Mouse (Mus musculus) lung, embryonic 14.5 days (tissue): ENCODE measurements at regions not wholly inside any gene's neighbourhood (a gene's known extent, or its start where the extent isn't known, plus 50 kb on each side); places are given as distances from the start of the nearest gene placed in this dataset.

Source experiments
- ATAC-seq: fragments of 200-750 bp; cut with Nextera tagmentation; 2 replicates; pipeline ENCODE4 v1.8.0; 2017; ENCODE audit warnings: mild to moderate bottlenecking, moderate TSS enrichment, moderate library complexity; ENCODE audit not compliant: insufficient read depth
- DNase-seq: peaks from one replicate; pipeline ENCODE4 v3.0.0-alpha.2; 2015
- H3K27ac ChIP-seq: fragments of 300-500 bp; sonication (generic); 2 replicates; pipeline ENCODE4 v1.5.1; 2014; ENCODE audit warnings: low read depth, mild to moderate bottlenecking, moderate library complexity
- H3K27me3 ChIP-seq: fragments of 300-500 bp; sonication (generic); 2 replicates; pipeline ENCODE4 v1.6.1; 2014; ENCODE audit warnings: low read length, control low read depth; ENCODE audit not compliant: insufficient read depth
- H3K36me3 ChIP-seq: fragments of 300-500 bp; sonication (generic); 2 replicates; pipeline ENCODE4 v1.6.1; 2014; ENCODE audit warnings: control low read depth; ENCODE audit not compliant: insufficient read depth
- H3K4me1 ChIP-seq: fragments of 300-500 bp; sonication (generic); 2 replicates; pipeline ENCODE4 v1.6.1; 2014; ENCODE audit warnings: antibody characterized with exemption, control low read depth; ENCODE audit not compliant: insufficient read depth
- H3K4me2 ChIP-seq: fragments of 300-500 bp; sonication (generic); 2 replicates; pipeline ENCODE4 v1.6.1; 2014; ENCODE audit warnings: mild to moderate bottlenecking
- H3K4me3 ChIP-seq: fragments of 300-500 bp; sonication (generic); 2 replicates; pipeline ENCODE4 v1.5.1; 2014; ENCODE audit warnings: low read depth, low read length
- H3K9ac ChIP-seq: fragments of 300-500 bp; sonication (generic); 2 replicates; pipeline ENCODE4 v1.6.1; 2014
- H3K9me3 ChIP-seq: fragments of 300-500 bp; sonication (generic); 2 replicates; pipeline ENCODE4 v1.6.1; 2016; ENCODE audit warnings: low read depth, low read length, control low read depth
- CTCF ChIP-seq: IDR thresholded peaks from 2 replicates; pipeline ENCODE4 v1.5.1; 2016; ENCODE audit warnings: antibody characterized with exemption, low read depth
- WGBS: fragments of 180-500 bp; shearing (Covaris S2); extraction: QIAGEN DNeasy Blood & Tissue Kit; methylation state at CpG from one replicate; pipeline ENCODE4 v1.1.7; 2014; 5-methylcytosine and 5-hydroxymethylcytosine counted together

DNA sequence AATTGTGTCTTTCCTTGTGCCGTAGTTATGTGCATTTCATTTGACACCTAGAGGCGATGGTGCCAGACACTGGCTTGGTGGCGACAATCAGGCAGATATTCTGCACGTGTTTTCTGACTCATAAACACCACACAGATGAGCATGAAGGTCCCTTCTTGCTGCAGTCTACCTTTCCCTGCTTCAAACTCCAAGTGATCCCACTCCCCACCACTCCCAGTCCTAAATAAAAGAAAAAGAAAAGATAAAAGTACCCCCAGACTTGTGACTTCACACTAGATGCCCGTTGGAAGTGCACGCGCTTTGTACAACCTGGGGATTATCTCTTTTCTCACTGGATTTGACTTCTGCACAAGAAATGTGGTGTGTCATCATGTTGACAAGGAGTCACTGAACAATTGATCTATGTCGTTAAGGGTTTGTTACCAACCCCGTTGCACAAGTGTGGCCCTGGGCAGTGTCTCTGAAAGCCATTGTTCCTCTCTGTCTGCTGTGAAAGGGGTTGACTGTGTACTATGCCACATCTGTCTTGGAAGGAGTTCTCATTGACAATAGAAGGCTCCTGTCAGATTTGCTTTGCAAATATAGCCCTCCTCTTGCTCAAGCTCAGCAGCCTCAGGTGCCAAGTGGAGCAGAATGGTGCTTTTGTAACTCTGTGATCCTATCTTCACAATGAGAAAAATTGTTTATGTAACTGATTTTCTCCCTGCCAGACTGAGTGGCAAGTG is 140.1 kb downstream of the Ppp4r2 start:
- Histone ChIP-seq H3K27ac (no peak overlapping the region), H3K27me3 (no peaks in the 10 kb centered on the region), H3K9me3 (no peaks in the 10 kb centered on the region), H3K4me1 (peaks cover 14% of the 10 kb centered on the region), H3K4me3 (no peak overlapping the region), H3K4me2 (no peak overlapping the region), H3K9ac (no peak overlapping the region), H3K36me3 (no peaks in the 10 kb centered on the region)
- ATAC-seq (no peak), DNase-seq (no peak)
- no peak for TF ChIP-seq CTCF
- WGBS, result 78% methylated on average over 9 of the region's 9 CpGs

DNA sequence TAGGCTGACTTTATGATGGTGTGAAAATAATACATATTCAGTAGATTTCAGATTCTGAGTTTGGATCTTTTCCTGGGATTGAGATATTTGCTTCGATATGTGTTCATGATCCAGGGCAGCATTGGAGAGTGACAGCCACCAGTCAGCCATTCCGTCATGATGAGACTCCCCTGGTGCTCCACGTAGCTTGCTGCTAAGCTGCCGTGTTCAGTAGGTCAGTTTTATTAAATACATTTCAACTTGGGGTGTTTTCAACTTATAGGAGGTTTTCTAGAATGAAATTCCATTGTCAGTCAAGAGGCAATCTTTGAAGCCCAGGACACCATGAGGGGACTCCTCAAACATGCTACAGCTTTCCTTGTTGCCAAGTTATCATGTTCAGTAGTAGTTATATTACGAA is 141.3 kb downstream of the Ppp4r2 start:
- Histone ChIP-seq H3K4me2 (no peak overlapping the region), H3K27ac (no peak overlapping the region), H3K9me3 (no peaks in the 10 kb centered on the region), H3K4me3 (no peak overlapping the region), H3K4me1 (peaks cover 14% of the 10 kb centered on the region), H3K9ac (no peak overlapping the region), H3K27me3 (no peaks in the 10 kb centered on the region), H3K36me3 (no peaks in the 10 kb centered on the region)
- 91% methylated on average over 5 of the region's 5 CpGs for WGBS
- ATAC-seq, result no peak
- DNase-seq, result no peak
- TF ChIP-seq CTCF, result no peak

DNA sequence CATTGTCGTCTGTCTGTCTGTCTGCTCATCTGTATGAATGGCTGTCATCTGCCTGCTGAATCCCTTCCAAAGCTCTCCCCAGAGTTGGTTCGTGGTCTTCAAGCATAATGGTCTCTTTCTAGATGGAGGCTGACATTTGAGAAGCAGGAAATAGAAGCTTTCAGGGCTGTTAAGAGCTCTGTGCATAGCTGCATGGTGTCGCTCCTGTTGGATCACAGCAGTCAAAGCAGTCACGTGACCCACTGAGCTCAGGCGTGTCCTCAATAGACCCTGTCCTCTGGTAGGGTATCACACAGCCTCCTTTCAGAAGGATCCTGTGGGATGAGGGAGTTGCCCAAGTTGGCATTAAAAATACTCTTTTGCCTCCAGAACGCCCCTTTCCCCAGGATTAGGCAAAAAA is 142.4 kb downstream of the Ppp4r2 start:
- TF ChIP-seq CTCF, result no peak
- no peaks in the 10 kb centered on the region for H3K9me3 ChIP-seq
- H3K4me1 ChIP-seq, result peaks cover 14% of the 10 kb centered on the region
- no peaks in the 10 kb centered on the region for H3K36me3 ChIP-seq
- H3K27ac ChIP-seq, result no peak overlapping the region
- H3K4me3 ChIP-seq, result no peak overlapping the region
- 30% methylated on average over 6 of the region's 6 CpGs for WGBS
- no peak overlapping the region for H3K4me2 ChIP-seq
- ATAC-seq (peak; percentile 87), DNase-seq (peak; percentile 79)
- H3K27me3 ChIP-seq, result no peaks in the 10 kb centered on the region
- no peak overlapping the region for H3K9ac ChIP-seq

DNA sequence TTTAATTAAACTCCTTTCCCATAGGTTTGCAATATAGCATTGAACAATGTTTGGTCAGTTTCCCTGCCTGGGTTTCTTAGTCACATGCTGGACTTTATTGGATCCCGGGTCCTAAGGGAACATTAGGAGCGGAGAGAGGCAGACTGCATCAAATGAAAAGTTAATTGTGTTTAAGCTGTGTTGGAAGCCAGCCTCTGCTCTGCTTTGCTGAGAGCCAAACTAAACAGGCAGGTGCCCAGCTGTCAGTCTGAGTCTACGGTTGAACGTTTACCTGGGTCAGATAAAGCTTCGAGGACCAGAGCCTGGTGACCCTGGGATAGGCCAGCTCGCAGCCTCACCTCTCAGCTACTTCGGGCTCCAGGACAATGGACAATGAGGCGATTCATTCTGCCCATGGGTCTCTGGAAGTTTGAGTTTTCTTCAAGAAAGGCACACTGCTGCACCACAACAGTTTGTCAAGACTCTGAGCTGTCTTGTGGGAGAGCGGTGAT is 143.8 kb downstream of the Ppp4r2 start:
- ATAC-seq, result 0 out of 2 replicates have a peak, but pooled peaks have one; percentile 7
- no peak overlapping the region for H3K4me3 ChIP-seq
- no peaks in the 10 kb centered on the region for H3K27me3 ChIP-seq
- WGBS, result 47% methylated on average over 9 of the region's 9 CpGs
- H3K4me1 ChIP-seq, result peaks cover 12% of the 10 kb centered on the region
- TF ChIP-seq CTCF, result no peak
- no peak overlapping the region for H3K9ac ChIP-seq
- no peaks in the 10 kb centered on the region for H3K9me3 ChIP-seq
- no peak overlapping the region for H3K4me2 ChIP-seq
- DNase-seq, result peak; percentile 25
- H3K27ac ChIP-seq, result no peak overlapping the region; the same call in 1 of the 2 replicates
- no peaks in the 10 kb centered on the region for H3K36me3 ChIP-seq

DNA sequence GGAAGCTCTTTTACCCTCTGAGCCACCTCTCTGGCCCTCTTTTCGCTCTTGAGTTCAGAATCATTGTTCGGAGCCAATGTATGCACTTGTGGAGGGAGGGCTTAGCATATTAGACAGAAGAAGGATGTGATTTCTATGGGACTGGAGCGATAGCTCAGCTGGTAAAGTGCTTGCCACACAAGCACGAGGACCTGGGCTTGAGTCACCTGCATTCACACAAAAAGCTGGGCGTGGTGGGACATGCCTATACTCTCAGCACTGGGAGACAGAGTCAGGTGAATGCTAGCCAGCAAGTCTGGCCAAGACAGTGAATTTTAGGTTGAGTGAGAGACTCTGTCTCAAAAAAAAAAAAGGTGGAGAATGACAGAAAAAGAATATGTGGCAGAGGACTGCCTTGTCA is 144.7 kb downstream of the Ppp4r2 start:
- Histone ChIP-seq H3K36me3 (no peaks in the 10 kb centered on the region), H3K4me1 (peaks cover 12% of the 10 kb centered on the region), H3K27me3 (no peaks in the 10 kb centered on the region), H3K27ac (no peak overlapping the region; the same call in 1 of the 2 replicates), H3K4me2 (no peak overlapping the region), H3K9ac (no peak overlapping the region), H3K4me3 (no peak overlapping the region), H3K9me3 (no peaks in the 10 kb centered on the region)
- ATAC-seq, result no peak
- WGBS, result 64% methylated on average over 5 of the region's 5 CpGs
- no peak for DNase-seq
- no peak for TF ChIP-seq CTCF

DNA sequence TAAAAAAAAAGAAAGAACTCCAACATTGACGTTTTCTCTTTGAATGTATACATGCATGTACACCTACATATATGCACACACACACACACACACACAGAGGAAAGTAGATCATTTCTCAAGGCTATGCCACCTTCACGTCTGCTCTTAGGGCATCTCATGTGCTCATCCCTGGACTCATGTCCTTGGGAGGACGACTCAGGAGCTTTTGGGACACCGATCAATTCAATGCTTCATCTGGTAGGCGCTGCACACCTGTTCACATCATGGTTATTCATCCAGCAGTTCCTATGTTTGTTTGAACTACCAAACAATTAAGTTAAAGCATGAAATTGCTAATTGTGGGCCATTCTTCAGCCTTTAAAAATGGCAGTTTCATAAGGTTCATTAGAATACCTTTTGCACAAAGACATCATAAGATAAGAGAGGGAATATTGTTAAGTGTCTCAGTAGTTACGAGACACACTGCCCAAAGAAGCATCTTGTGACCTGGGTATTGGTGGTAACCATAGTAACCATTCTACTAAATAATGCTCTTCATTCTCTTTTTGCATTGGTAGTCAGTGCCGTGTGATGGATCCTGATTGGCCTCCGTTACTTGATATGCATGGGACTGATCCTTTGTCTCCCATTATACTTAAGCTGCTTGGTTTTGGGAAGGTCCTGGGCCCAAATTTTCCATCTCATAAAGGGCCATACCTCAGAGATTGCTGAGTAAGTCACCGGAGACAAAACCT is 145.5 kb downstream of the Ppp4r2 start:
- Histone ChIP-seq H3K9me3 (no peaks in the 10 kb centered on the region), H3K27ac (no peak overlapping the region), H3K9ac (no peak overlapping the region), H3K4me3 (no peak overlapping the region), H3K4me1 (peaks cover 15% of the 10 kb centered on the region), H3K4me2 (no peak overlapping the region), H3K27me3 (no peaks in the 10 kb centered on the region), H3K36me3 (no peaks in the 10 kb centered on the region)
- no peak for TF ChIP-seq CTCF
- ATAC-seq (no peak), DNase-seq (no peak)
- WGBS, result 86% methylated on average over 9 of the region's 9 CpGs

DNA sequence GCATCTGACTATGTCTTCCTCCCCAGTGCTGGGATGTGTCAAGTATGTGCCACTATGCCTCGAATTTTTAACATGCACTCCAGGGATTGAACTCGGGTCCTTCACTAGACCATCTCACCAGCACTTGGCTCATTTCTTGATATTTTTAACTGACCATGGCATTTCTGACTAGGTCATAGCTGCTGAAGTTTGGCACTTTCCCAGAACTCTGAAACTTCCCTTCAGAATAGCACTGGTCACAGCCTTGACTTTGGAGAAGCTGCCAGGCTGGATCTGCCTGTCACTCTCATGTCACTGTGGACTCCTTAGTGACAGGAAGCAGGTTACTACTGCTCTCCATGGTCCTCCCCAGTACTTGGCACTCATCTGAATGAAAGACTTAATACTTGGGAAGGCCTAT is 146.7 kb downstream of the Ppp4r2 start:
- no peak for TF ChIP-seq CTCF
- DNase-seq (peak; percentile 10), ATAC-seq (no peak)
- H3K4me2 ChIP-seq, result no peak overlapping the region
- 60% methylated on average over 2 of the region's 2 CpGs for WGBS
- no peak overlapping the region for H3K9ac ChIP-seq
- peaks cover 19% of the 10 kb centered on the region for H3K4me1 ChIP-seq
- H3K27me3 ChIP-seq, result no peaks in the 10 kb centered on the region
- H3K27ac ChIP-seq, result no peak overlapping the region
- H3K9me3 ChIP-seq, result no peaks in the 10 kb centered on the region
- no peaks in the 10 kb centered on the region for H3K36me3 ChIP-seq
- H3K4me3 ChIP-seq, result no peak overlapping the region
